Mouse (Mus musculus): ENCODE measurements at regions not wholly inside any gene's neighbourhood (a gene's known extent, or its start where the extent isn't known, plus 50 kb on each side); places are given as distances from the start of the nearest gene placed in this dataset.

- DNase-seq (ENCODE audit: extremely low spot score in 1 of 2, low spot score in 2 of 2) = no peak
- Histone ChIP-seq H3K4me3 (no peak overlapping the region), H3K27ac (no peak overlapping the region)
- intact Hi-C loops (cut with DNase I) = no loop called here
- TF ChIP-seq CTCF (IDR thresholded peaks at IDR 0.05) = no peak
Measured at GRCm38 (mm10) chr13:19881772-19882171, 57.7 kb upstream of the Gpr141 start.

- no peak overlapping the region for H3K27ac ChIP-seq
- no peak overlapping the region for H3K4me3 ChIP-seq
- TF ChIP-seq CTCF (IDR thresholded peaks at IDR 0.05) = no peak
- intact Hi-C loops (cut with DNase I) = no loop called here
- no peak for DNase-seq (ENCODE audit: extremely low spot score in 1 of 2, low spot score in 2 of 2)
Measured at GRCm38 (mm10) chr13:19874621-19875249, 50.7 kb upstream of the Gpr141 start.
